Mouse (Mus musculus): ENCODE data around the gene Magt1. TPM values are rescaled to one million over a fixed set of nuclear protein-coding genes. Genes with fewer than 3 reads are reported as not detected.

Magt1 gene
- polyA plus RNA-seq, 1 experiment from 2014 or later: 25.7 TPM

Other genes with a start within 250 kb of the Magt1 start
- gene Fgf16, start 247.6 kb downstream of the Magt1 start, polyA plus RNA-seq (2015; fragmentation: Nextera tagmentation; extraction: Ambion mirVana): not detected in 2 replicates
- 257 and 279 TPM in 2 replicates for gene Atrx, start 82.5 kb downstream of the Magt1 start, polyA plus RNA-seq (2015; fragmentation: Nextera tagmentation; extraction: Ambion mirVana)
- gene Cox7b, start 3.8 kb upstream of the Magt1 start, polyA plus RNA-seq (2015; fragmentation: Nextera tagmentation; extraction: Ambion mirVana): 334 and 374 TPM in 2 replicates
- 19.2 and 20.0 TPM in 2 replicates for gene Atp7a, start 15.4 kb upstream of the Magt1 start, polyA plus RNA-seq (2015; fragmentation: Nextera tagmentation; extraction: Ambion mirVana)
- 0.17 and 0.21 TPM in 2 replicates for gene Tlr13, start 131.3 kb upstream of the Magt1 start, polyA plus RNA-seq (2015; fragmentation: Nextera tagmentation; extraction: Ambion mirVana)
- 263 and 273 TPM in 2 replicates for gene Pgk1, start 175.2 kb upstream of the Magt1 start, polyA plus RNA-seq (2015; fragmentation: Nextera tagmentation; extraction: Ambion mirVana)
- gene Taf9b, start 209.3 kb upstream of the Magt1 start, polyA plus RNA-seq (2015; fragmentation: Nextera tagmentation; extraction: Ambion mirVana): 12.1 and 14.3 TPM in 2 replicates
- gene Fnd3c2, start 243.5 kb upstream of the Magt1 start, polyA plus RNA-seq (2015; fragmentation: Nextera tagmentation; extraction: Ambion mirVana): not detected in 2 replicates